Mouse (Mus musculus): ENCODE results near the gene Pigk.

- TF ChIP-seq MAFK (IDR thresholded peaks at IDR 0.05; ENCODE audit: insufficient read depth, low read depth, low read length) (no peak), ZNF384 (IDR thresholded peaks at IDR 0.05; ENCODE audit: low read depth, low read length) (no peak)
These were observed 130.0 kb downstream of the Pigk start for GRCm38 (mm10) chr3:152843925-152844324.

All from ES-E14 (cell line).